Mouse (Mus musculus) testis, adult 2 months (tissue): ENCODE data around the gene Zbtb41.
A peak's percentile ranks its signal among the peaks of the same experiment; 100 is the strongest.

Experiments used
- CTCF ChIP-seq: fragments of 200-500 bp; IDR thresholded peaks from 2 replicates; pipeline ENCODE4 v1.5.1; 2012; ENCODE audit warnings: low read depth, mild to moderate bottlenecking, inconsistent platforms, low read length, moderate library complexity; ENCODE audit not compliant: control insufficient read depth, insufficient read depth, insufficient replicate concordance
- POLR2A ChIP-seq: fragments of 200-500 bp; IDR thresholded peaks from 2 replicates; pipeline ENCODE4 v1.6.1; 2012; ENCODE audit warnings: low read depth, mild to moderate bottlenecking, inconsistent platforms, low read length, moderate library complexity; ENCODE audit not compliant: control insufficient read depth

- TF ChIP-seq CTCF: peak; percentile 37; the same call in 1 of the 2 replicates
- TF ChIP-seq POLR2A: peak; percentile 74
Measured at GRCm38 (mm10) chr1:139421875-139422791, at the start of gene Zbtb41.
